Mouse (Mus musculus) thymus, postnatal 25 days (tissue): ENCODE data around the gene Naxe.

Experiments used
- DNase-seq: peaks from one replicate; pipeline ENCODE4 v3.0.0; 2022

The Naxe gene

DNA sequence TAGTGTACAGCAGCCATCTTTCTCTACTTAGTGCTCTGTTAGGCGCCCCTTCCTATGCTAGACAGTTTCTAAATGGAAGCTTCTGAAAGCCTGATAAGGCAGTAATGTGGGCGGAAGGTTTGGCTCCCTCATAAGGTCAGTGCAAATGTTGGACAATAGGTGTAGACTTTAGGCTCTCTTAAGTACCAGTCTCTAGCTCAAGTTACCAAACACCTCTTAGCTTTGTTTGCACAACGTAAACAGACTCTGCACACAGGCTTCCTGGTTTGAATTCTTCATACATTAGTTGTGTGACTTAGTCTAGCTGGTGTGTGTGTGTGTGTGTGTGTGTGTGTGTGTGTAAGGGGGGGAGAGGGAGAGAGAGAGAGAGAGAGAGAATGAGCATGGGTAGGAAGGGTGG is 8.8 kb downstream of the Naxe start:
- no peak for DNase-seq

DNA sequence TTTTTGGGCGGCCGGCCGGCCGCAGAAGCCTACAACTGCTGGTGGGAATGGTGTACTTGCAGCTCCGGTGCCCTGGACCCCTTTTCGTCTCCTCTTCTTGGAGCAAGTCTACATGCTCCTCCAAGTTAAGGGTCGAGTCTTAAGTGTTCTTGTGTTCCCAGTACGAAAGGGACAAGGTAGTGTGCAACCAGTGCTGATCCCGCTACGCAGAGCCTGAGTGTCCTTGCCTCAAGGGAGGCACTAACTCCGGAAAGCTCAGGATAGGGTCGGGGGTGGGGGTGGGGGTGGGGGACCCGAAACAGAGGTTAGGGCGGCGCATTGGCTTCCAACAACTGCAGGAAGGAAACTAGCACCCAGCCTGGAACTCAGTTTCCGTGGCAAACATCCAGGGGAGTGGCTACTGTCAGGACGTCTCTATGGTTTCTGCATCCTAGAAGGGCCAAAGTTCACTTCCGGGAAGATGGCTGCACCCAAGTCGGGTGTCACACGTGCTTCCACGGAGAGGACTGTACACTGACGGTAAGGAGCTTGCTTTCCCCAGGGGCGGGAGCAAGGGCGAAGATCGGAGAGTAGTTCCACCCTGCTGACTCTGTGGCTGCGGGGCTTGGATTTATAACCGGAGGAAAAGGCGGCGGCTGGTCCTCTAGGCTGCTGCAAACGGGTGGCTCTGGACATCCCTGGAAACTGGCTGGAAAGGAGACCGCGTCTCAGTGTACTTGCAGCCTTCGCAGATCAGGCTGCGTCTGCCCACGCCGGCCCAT is 15.5 kb downstream of the Naxe start, which contains the start of gene Gpatch4:
TSS of gene Gpatch4 (plus strand) at position 448 of the 761 bp plus-strand sequence.
- peak; percentile 81 for DNase-seq

- no peak for DNase-seq
Measured at GRCm38 (mm10) chr3:88035561-88036293, 22.6 kb downstream of the Naxe start.

DNA sequence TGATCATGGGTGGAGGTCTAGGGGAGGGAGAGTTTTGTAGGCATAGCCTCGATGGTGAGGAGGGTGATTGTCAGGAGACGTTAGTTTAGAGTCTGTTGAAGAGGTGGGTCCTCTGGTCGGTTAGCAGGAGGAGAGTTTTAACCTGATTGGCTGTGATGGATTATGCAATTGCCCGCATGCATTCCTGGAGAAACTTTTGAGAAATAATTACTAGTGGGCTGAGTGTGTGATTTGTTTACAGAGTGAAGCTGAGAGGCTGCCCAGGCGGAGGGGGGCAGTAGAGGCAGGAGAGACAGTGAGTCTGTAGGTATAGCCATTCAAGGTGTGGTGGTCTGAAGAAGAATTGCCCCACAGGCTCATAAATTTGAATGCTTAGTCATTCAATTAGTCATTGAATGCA is 24.8 kb downstream of the Naxe start:
- no peak for DNase-seq

DNA sequence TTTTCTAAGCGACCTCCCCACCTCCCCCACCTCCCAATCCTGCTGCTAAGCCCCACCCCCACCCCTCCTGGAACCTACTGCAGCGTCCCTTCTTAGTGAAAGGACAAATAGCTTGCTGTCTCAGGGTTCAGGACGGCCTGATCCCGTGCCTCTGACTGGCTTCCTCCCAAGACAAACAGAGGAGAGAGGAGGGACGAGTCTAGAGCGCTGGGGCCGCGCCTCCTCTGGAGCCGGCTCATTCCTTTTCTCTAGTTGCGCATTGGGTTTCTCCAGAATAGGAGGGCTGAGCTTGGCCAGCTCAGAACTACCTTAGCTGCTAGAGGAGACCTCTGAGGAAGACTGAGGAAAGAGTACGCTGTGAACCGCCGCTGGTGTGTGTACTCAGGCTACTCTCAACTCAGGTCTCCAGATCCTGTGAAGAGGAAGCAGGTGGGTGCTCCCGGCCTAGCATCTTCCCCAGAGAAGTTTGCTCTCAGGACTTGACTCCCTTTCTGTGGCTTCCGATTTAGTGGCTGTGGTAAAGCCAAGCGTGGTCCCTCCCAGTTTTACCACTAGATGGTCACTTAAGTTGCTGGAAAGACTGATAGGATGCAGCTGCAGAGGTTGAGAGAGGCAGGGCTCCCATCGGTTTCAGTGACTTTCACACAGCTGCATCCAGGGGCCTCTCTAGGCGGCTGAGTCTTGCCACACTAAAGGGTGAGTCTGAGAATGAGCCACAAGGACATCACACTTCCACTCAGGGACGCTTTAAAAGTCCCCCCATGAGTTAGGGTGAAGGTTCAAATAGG is 27.5 kb downstream of the Naxe start:
- DNase-seq, result no peak

- DNase-seq, result peak; percentile 9
Measured at GRCm38 (mm10) chr3:88027434-88028186, 30.7 kb downstream of the Naxe start, which contains the start of gene Hapln2. TSS of gene Hapln2 (minus strand) at chr3:88027583.

GRCm38 (mm10) chr3:88026823-88027222 is 31.5 kb downstream of the Naxe start:
- DNase-seq, result no peak

DNA sequence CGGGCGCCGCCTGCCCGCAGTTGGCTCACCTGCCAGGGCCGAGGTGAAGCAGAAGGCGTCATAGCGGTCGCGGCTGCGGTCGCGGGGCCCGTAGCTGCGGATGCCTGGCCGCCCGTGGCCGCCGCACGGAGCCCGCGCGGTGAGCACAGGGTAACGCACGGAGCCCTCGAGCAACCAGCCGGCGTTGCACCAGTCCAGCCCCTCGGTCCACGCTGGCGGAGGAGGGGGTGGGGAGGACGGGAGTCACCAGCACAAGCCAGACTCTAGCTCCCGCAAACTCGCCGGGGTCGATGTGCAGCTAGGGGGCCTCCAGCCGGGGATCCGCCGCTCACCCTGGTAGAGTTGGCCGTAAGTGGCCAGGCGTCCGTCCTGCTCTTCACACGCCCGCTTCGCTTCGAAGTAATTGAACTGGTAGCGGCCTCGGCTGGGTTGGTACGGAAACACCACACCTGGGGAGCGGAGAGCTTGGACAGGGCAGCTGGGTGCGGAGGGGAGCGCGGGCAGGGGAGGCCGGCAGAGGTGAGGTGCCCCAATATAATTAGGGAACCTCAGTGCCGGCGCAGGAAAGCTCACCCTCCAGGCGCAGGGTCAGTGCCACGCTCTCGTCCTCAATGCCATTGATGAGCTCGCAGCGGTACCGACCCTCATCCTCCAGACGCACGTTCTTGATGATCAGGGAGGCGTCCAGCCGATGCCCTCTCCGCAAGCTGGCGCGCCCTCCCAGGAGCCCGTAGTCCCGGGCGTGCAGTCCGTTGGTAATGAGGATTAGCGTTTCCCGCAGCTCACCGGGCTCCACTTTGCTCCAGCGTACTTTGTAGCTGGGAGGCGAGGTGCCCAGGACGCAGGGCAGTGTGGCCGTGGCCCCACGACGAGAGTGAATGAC is 34.9 kb downstream of the Naxe start:
- DNase-seq, result no peak

DNA sequence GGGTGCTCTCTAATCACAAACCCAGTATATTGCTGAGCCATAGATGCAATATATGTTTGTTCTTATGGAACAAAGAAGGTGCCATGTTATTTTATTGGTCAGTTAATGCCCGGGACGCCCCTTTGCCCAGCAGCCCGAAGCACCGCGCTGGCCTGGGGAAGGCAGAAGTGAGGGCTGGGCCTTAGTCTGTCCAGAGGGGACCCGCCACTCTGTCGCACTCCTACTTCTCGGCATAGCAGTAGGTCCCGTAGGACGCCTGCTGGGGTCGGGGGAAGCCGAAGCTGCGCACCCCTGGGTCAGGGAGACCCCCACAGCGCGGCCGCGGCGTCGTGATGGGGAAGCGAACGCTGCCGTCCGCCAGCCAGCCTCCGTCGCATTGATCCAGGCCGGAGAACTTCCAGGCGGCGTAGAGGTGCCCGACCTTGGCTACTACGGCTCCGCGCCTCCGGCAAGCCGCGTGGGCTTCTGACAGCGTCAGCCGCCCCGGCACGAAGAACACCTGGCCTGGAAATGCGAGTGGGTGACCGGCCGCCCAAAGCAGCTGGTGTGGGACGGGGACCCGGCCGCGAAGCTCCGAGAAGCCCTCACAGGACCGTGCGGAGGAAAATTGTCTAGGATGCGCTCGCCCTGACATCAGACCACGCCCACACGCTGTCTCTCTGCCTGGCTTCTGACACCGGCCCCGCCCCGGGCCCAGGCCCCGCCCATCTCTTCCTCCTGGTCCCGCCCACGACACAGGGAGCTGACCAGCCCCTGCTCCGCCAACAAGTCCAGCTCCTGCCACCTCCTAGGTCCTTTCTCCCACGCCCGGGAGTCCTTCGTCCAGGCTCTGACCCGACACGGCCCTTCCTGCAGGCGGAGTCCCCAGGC is 35.7 kb downstream of the Naxe start:
- DNase-seq, result peak; percentile 74

GRCm38 (mm10) chr3:88010634-88011265 is 47.5 kb downstream of the Naxe start:
- DNase-seq, result peak; percentile 34
